Mouse (Mus musculus): ENCODE data around the gene Gjc2. TPM values are rescaled to one million over a fixed set of nuclear protein-coding genes. Genes with fewer than 3 reads are reported as not detected.
"Not testable (repeated sequence)": the region's sequence is repeated elsewhere in the genome, so short reads cannot be mapped to it uniquely, and the experiment has no call there.

Gjc2 gene
- total and polyA plus RNA-seq, 2 experiments from 2014 or later = 0.31 to 0.76 TPM

- WGBS = 92% methylated on average over 4 of the region's 4 CpGs
- no peak for ATAC-seq
- H3K4me1 ChIP-seq (ENCODE audit: insufficient read depth) = 0 out of 2 replicates have a peak, but pooled peaks cover 7% of the 10 kb centered on the region
These were observed 35.5 kb upstream of the Gjc2 start for GRCm38 (mm10) chr11:59218389-59218998.

GRCm38 (mm10) chr11:59216955-59217354 is 33.9 kb upstream of the Gjc2 start:
- WGBS = 57% methylated on average over 3 of the region's 3 CpGs
- Histone ChIP-seq H3K9ac (no peak overlapping the region), H3K27ac (ENCODE audit: low read depth, low read length) (no peak overlapping the region), H3K9me3 (ENCODE audit: low read length) (no peaks in the 10 kb centered on the region), H3K4me3 (ENCODE audit: low read depth, low read length) (no peak overlapping the region), H3K4me2 (ENCODE audit: low read depth) (no peak overlapping the region), H3K27me3 (ENCODE audit: insufficient read depth, low read length) (no peaks in the 10 kb centered on the region), H3K36me3 (ENCODE audit: insufficient read depth) (peaks cover 8% of the 10 kb centered on the region), H3K4me1 (ENCODE audit: insufficient read depth) (0 out of 2 replicates have a peak, but pooled peaks cover 4% of the 10 kb centered on the region)
- DNase-seq = peak; percentile 49
- no peak for TF ChIP-seq CTCF (IDR thresholded peaks at IDR 0.05; ENCODE audit: low read depth)
- ATAC-seq = peak; percentile 84

More at GRCm38 (mm10) chr11:59218389-59218998, 35.5 kb upstream of the Gjc2 start:
- Histone ChIP-seq H3K9me3 (ENCODE audit: low read length) (no peaks in the 10 kb centered on the region), H3K36me3 (ENCODE audit: insufficient read depth) (no peaks in the 10 kb centered on the region), H3K27ac (ENCODE audit: low read depth, low read length) (no peak overlapping the region), H3K9ac (no peak overlapping the region), H3K4me2 (ENCODE audit: low read depth) (no peak overlapping the region), H3K4me3 (ENCODE audit: low read depth, low read length) (no peak overlapping the region), H3K27me3 (ENCODE audit: insufficient read depth, low read length) (no peaks in the 10 kb centered on the region)
- DNase-seq = no peak
- no peak for TF ChIP-seq CTCF (IDR thresholded peaks at IDR 0.05; ENCODE audit: low read depth)

GRCm38 (mm10) chr11:59212892-59213494 is 30.0 kb upstream of the Gjc2 start:
- H3K9ac ChIP-seq = no peak overlapping the region
- no peak overlapping the region for H3K4me2 ChIP-seq (ENCODE audit: low read depth)
- TF ChIP-seq CTCF (IDR thresholded peaks at IDR 0.05; ENCODE audit: low read depth) = no peak
- H3K36me3 ChIP-seq (ENCODE audit: insufficient read depth) = peaks cover 26% of the 10 kb centered on the region
- 91% methylated on average over 12 of the region's 12 CpGs for WGBS
- DNase-seq = no peak
- H3K9me3 ChIP-seq (ENCODE audit: low read length) = no peaks in the 10 kb centered on the region
- H3K4me3 ChIP-seq (ENCODE audit: low read depth, low read length) = no peak overlapping the region
- no peak overlapping the region for H3K27ac ChIP-seq (ENCODE audit: low read depth, low read length)
- ATAC-seq = no peak
- peaks cover 4% of the 10 kb centered on the region; the same call in 1 of the 2 replicates for H3K4me1 ChIP-seq (ENCODE audit: insufficient read depth)
- H3K27me3 ChIP-seq (ENCODE audit: insufficient read depth, low read length) = no peaks in the 10 kb centered on the region

DNA sequence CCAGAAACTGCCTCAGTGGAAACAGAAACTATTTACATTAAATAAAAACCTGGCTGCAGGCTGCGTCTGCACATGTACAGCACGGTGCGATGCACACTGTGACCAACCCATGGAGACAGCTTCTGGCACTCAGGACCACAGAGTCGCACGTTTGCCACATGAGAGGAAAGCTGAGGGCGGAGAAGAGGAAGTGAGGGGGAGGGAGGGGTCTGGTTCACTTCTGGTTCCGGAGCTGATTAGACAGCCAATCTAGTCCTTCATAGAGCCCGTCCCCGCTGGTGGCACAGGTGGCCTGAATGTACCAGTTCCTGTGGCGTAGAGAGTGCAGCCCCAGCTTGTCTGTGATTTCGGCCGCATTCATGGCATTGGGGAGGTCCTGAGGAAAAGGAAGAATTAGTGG is 29.3 kb upstream of the Gjc2 start:
- H3K36me3 ChIP-seq (ENCODE audit: insufficient read depth) = peaks cover 26% of the 10 kb centered on the region
- 80% methylated on average over 12 of the region's 12 CpGs for WGBS
- not testable (repeated sequence) for H3K9me3 ChIP-seq (ENCODE audit: low read length); H3K9ac ChIP-seq; ATAC-seq; H3K27ac ChIP-seq (ENCODE audit: low read depth, low read length); H3K4me1 ChIP-seq (ENCODE audit: insufficient read depth); H3K4me2 ChIP-seq (ENCODE audit: low read depth); H3K4me3 ChIP-seq (ENCODE audit: low read depth, low read length); DNase-seq; H3K27me3 ChIP-seq (ENCODE audit: insufficient read depth, low read length)

DNA sequence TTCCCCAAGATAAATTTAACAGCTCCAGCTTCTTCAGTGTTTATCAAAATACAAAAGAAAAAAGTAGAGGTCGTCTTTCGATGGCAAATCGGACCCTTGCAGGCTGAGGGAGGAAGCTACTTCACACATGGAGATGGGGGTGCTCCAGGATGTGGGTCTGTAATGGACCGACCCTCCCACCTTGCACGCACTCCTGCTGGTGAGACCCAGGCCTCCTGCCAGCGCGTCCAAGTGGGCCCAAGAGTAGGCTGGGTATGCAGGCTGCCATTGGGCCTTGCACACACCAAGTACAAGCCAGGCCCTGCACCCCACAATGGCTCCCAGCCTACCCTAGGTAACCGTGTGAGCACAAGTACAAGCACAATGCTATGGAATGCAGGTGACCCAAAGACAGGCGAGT is 28.5 kb upstream of the Gjc2 start:
- peaks cover 28% of the 10 kb centered on the region for H3K36me3 ChIP-seq (ENCODE audit: insufficient read depth)
- H3K9ac ChIP-seq; DNase-seq; H3K4me3 ChIP-seq (ENCODE audit: low read depth, low read length); H3K4me1 ChIP-seq (ENCODE audit: insufficient read depth); ATAC-seq; H3K27me3 ChIP-seq (ENCODE audit: insufficient read depth, low read length); H3K4me2 ChIP-seq (ENCODE audit: low read depth); H3K27ac ChIP-seq (ENCODE audit: low read depth, low read length); H3K9me3 ChIP-seq (ENCODE audit: low read length): not testable (repeated sequence)
- 90% methylated on average over 9 of the region's 9 CpGs for WGBS

DNA sequence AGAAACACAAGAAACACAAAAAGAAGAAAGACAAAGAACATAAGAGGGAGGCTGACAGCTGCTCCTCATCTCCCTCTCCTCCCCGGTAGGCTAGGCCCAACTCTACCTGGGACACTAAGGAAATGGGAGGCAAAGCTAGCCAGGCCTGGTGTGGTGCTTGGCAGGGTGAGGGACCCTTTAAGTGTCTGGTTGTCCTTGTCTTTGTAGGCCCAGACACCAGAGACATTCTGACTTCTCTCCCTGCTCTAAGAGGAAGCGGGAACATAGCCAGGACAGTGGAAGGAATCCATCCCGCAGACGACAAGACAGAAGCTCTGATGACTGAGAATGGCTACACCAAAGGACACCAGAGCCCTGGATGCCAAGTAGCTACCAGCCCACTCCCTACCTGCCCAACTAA is 27.0 kb upstream of the Gjc2 start:
- Histone ChIP-seq H3K27me3 (ENCODE audit: insufficient read depth, low read length) (no peaks in the 10 kb centered on the region), H3K9me3 (ENCODE audit: low read length) (no peaks in the 10 kb centered on the region), H3K27ac (ENCODE audit: low read depth, low read length) (no peak overlapping the region), H3K4me3 (ENCODE audit: low read depth, low read length) (no peak overlapping the region), H3K9ac (no peak overlapping the region), H3K4me2 (ENCODE audit: low read depth) (no peak overlapping the region), H3K36me3 (ENCODE audit: insufficient read depth) (peaks cover 37% of the 10 kb centered on the region), H3K4me1 (ENCODE audit: insufficient read depth) (no peaks in the 10 kb centered on the region; the same call in 1 of the 2 replicates)
- WGBS = 77% methylated on average over 4 of the region's 4 CpGs
- TF ChIP-seq CTCF (IDR thresholded peaks at IDR 0.05; ENCODE audit: low read depth) = no peak
- DNase-seq (no peak), ATAC-seq (no peak)

DNA sequence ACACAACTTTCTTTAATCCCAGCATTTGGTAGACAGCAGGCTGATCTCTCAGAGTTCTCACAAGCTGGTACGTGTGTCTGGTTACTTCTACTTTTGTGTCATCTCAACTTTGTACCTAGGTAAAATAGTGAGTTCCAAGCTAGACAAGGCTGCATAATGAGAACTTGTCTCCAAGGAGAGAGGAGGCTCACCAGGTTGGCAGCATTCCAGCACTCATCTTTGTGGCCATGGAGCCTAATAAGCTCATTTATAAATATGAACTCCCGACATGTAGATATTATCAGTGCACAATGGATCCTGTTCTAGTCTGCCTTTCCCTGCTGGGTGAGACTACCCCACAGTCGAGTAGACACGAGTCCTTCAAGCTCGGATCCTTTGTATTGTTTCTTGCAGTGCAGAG is 26.6 kb upstream of the Gjc2 start:
- Histone ChIP-seq H3K27ac (ENCODE audit: low read depth, low read length) (no peak overlapping the region), H3K4me2 (ENCODE audit: low read depth) (peak overlapping the region; percentile 79; the same call in 1 of the 2 replicates), H3K9me3 (ENCODE audit: low read length) (no peaks in the 10 kb centered on the region), H3K27me3 (ENCODE audit: insufficient read depth, low read length) (no peaks in the 10 kb centered on the region), H3K4me1 (ENCODE audit: insufficient read depth) (no peaks in the 10 kb centered on the region; the same call in 1 of the 2 replicates), H3K36me3 (ENCODE audit: insufficient read depth) (peaks cover 38% of the 10 kb centered on the region), H3K9ac (no peak overlapping the region), H3K4me3 (ENCODE audit: low read depth, low read length) (no peak overlapping the region; the same call in 1 of the 2 replicates)
- TF ChIP-seq CTCF (IDR thresholded peaks at IDR 0.05; ENCODE audit: low read depth) = no peak
- DNase-seq (peak; percentile 10), ATAC-seq (no peak)
- 43% methylated on average over 5 of the region's 5 CpGs for WGBS

All from forebrain, postnatal 0 days (tissue).